Mouse (Mus musculus): ENCODE data around the gene Oas1c. TPM values are rescaled to one million over a fixed set of nuclear protein-coding genes. Genes with fewer than 3 reads are reported as not detected.
A peak's percentile ranks its signal among the peaks of the same experiment; 100 is the strongest.

Gene Oas1c
- 0.55 and 0.65 TPM in 2 replicates for polyA plus RNA-seq (2015; fragmentation: Nextera tagmentation; extraction: Ambion mirVana)

DNA sequence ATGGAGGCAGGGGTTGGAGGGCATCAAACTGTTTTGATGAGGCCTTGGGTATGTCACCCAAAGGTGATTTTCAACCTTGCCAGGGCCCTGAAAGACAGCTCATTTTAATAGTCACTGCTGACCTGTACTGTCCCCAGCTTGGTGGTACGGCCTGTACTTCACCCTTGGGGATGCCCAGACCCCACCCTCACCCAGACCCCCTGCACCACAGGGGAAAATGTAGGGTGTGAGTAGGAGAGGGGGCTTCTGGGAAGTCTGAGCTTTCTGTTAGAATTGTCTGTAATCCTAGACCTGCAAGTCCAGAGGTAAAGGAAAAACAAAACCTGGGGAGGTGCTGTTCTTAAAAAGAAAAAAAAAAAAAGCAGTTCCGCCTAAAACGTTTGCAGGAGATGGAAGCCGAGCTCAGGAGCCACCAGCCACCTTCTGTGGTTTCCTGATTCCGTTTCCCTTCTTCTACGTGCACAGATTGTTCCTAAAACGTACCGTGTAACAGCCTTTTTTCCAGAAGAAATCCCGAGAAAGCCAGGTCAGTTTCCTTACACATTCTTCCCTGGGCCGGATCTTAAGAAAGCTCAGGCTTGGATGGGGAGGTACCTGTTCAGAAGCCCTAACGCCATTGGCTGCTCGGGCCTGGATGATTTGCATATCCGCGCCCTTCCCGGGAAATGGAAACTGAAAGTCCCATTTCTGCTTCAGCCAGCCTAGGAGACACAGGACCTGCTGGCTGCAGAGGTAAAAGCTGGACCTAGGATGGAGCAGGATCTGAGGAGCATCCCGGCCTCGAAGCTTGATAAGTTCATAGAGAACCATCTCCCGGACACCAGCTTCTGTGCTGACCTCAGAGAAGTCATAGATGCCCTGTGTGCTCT, at the start of gene Oas1c:
Oas1c (minus strand) TSS at position 564 of the 869 bp plus-strand sequence.
- ATAC-seq (ENCODE audit: low FRiP score): peak; percentile 93
- H3K27ac ChIP-seq (replicated peaks): peak within 1 kb of the TSS; percentile 83
- 6% methylated on average over 18 of the region's 18 CpGs for WGBS
- peak within 1 kb of the TSS; percentile 37 for H3K4me3 ChIP-seq (replicated peaks)
- no peaks in the 10 kb centered on the region for H3K9me3 ChIP-seq (replicated peaks)
- peaks cover 15% of the 10 kb centered on the region for H3K4me1 ChIP-seq
- no peaks in the 10 kb centered on the region for H3K36me3 ChIP-seq
- peak within 1 kb of the TSS; percentile 61 for H3K4me2 ChIP-seq
- peak within 1 kb of the TSS; percentile 42 for H3K9ac ChIP-seq (replicated peaks)
- no peaks in the 10 kb centered on the region for H3K27me3 ChIP-seq (replicated peaks)

DNA sequence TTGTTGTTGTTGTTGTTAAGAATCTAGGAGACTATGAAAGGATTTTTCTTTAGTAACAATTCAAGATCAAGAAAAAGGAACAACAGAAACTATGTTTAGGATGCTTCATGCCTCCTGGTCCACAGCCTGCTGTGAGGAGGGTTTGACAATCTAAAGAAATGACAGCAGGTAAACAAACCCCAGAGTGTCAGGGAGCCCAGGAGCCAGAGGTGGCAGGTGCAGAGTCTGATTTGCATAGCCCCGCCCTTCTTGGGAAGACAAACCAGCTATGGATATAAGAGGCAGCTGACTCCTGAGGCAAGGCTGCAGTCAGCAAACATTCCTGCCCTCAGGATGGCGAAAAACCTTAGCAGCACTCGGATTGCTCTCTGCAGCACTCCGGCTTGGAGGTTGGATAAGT, 48.8 kb upstream of the Oas1c start, which contains the start of gene Oas1h:
Oas1h (plus strand) TSS at position 301 of the 400 bp plus-strand sequence.
- Histone ChIP-seq H3K4me2 (no peak within 1 kb of the TSS), H3K9me3 (replicated peaks) (no peaks in the 10 kb centered on the region), H3K4me3 (replicated peaks) (no peak within 1 kb of the TSS), H3K4me1 (no peaks in the 10 kb centered on the region), H3K9ac (replicated peaks) (no peak within 1 kb of the TSS), H3K27ac (replicated peaks) (no peak within 1 kb of the TSS), H3K27me3 (replicated peaks) (no peaks in the 10 kb centered on the region), H3K36me3 (no peaks in the 10 kb centered on the region)
- ATAC-seq (ENCODE audit: low FRiP score): no peak
- 51% methylated on average over 4 of the region's 4 CpGs for WGBS

DNA sequence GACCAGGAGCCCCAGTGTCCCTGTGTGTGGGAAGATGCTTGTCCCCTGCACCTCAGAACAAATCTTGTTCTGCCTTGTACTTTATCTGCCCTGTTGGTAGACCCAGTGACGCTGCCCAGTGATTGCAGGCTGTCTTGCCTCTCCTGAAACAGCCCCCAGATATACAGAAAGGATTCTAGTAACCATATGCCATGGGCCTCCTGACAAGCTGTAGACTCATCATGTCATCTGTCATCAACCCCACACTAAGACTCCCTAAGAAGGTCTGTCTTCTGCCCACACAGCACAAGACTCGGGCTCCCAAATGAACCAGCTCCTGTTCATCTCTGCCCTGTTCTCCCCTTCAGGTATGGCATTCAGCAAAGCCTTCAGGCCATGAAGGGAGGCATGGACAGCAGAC, 46.9 kb upstream of the Oas1c start:
- WGBS: 80% methylated on average over 2 of the region's 2 CpGs
- Histone ChIP-seq H3K9me3 (replicated peaks) (peaks cover 3% of the 10 kb centered on the region; the same call in 1 of the 2 replicates), H3K4me1 (no peaks in the 10 kb centered on the region), H3K4me2 (no peak overlapping the region), H3K27ac (replicated peaks) (no peak overlapping the region), H3K36me3 (no peaks in the 10 kb centered on the region), H3K9ac (replicated peaks) (no peak overlapping the region), H3K27me3 (replicated peaks) (no peaks in the 10 kb centered on the region), H3K4me3 (replicated peaks) (no peak overlapping the region)
- ATAC-seq (ENCODE audit: low FRiP score): no peak

DNA sequence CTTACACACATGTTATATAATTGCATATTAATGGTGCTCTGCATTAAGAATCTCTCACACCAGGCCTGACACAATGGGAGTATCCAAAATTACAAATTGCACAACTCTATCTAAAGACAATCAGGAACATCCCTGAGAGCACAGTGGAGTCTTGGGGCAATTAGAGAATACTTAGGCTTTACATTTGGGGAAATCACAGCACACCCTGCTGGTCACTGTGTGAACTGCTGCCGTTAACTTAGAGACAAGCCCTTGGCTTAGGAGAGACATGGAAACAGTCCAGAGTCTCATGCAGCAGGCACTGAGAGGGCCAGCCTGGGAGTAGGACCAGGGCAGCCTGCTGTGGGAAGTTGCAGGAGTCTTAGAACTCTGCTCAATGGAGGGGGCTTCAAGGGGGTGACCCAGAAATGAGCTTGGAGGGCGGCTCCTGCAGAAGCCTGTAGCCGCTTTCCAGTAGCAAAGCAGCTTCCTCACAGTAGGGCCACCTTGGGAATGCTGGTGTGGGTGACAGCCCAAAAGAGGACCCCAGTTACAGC, 37.4 kb upstream of the Oas1c start:
- no peaks in the 10 kb centered on the region for H3K27me3 ChIP-seq (replicated peaks)
- ATAC-seq (ENCODE audit: low FRiP score): no peak
- H3K9ac ChIP-seq (replicated peaks): no peak overlapping the region
- H3K4me3 ChIP-seq (replicated peaks): no peak overlapping the region
- H3K36me3 ChIP-seq: no peaks in the 10 kb centered on the region
- WGBS: 65% methylated on average over 3 of the region's 3 CpGs
- no peak overlapping the region for H3K4me2 ChIP-seq
- no peaks in the 10 kb centered on the region for H3K4me1 ChIP-seq
- H3K27ac ChIP-seq (replicated peaks): no peak overlapping the region
- H3K9me3 ChIP-seq (replicated peaks): peaks cover 4% of the 10 kb centered on the region; the same call in 1 of the 2 replicates

DNA sequence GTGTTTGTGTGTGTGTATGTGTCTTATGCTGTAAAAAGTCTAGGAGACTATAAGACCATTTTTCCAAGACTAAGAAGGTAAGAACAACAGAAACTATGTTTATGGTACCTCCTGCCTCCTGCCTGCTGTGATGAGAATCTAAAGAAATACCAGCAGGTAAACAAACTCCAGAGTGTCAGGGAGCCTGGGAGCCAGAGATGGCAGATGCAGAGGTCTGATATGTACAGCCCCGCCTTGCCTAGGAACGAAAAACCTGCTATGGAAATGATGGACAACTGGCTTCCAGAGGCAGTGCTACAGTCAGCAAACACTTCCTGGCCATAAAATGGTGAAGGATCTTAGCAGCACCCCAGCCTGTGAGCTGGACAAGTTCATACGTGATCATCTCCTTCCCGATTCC, 34.8 kb upstream of the Oas1c start, which contains the start of gene Oas1f:
Oas1f (plus strand) TSS at position 301 of the 400 bp plus-strand sequence.
- no peak within 1 kb of the TSS for H3K9ac ChIP-seq (replicated peaks)
- H3K4me1 ChIP-seq: no peaks in the 10 kb centered on the region
- H3K27me3 ChIP-seq (replicated peaks): no peaks in the 10 kb centered on the region
- no peak within 1 kb of the TSS for H3K4me3 ChIP-seq (replicated peaks)
- ATAC-seq (ENCODE audit: low FRiP score): no peak
- no peaks in the 10 kb centered on the region for H3K9me3 ChIP-seq (replicated peaks)
- 85% methylated on average over 4 of the region's 4 CpGs for WGBS
- no peaks in the 10 kb centered on the region for H3K36me3 ChIP-seq
- no peak within 1 kb of the TSS for H3K27ac ChIP-seq (replicated peaks)
- H3K4me2 ChIP-seq: no peak within 1 kb of the TSS

DNA sequence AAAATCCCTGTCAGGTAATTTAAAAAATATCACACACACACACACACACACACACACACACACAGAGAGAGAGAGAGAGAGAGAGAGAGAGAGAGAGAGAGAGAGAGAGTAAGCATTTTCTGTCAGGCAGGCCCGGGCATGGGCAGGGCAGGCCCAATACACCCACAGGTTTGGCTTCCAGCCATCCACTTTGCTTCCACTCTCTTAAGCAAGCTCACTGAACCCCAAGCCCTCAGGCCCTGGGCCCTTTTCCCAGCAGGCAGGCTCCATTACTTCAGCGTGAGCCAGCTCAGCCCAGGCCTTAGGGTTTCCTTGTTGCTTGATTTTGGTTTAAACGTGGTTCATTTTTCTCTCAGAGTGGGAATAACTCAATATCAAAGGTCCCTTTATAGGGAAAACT, 32.4 kb upstream of the Oas1c start:
- Histone ChIP-seq H3K4me2 (no peak overlapping the region), H3K36me3 (no peaks in the 10 kb centered on the region), H3K4me3 (replicated peaks) (no peak overlapping the region), H3K27ac (replicated peaks) (no peak overlapping the region), H3K9ac (replicated peaks) (no peak overlapping the region), H3K4me1 (no peaks in the 10 kb centered on the region), H3K27me3 (replicated peaks) (no peaks in the 10 kb centered on the region), H3K9me3 (replicated peaks) (no peaks in the 10 kb centered on the region)
- 72% methylated on average over 3 of the region's 3 CpGs for WGBS
- no peak for ATAC-seq (ENCODE audit: low FRiP score)

DNA sequence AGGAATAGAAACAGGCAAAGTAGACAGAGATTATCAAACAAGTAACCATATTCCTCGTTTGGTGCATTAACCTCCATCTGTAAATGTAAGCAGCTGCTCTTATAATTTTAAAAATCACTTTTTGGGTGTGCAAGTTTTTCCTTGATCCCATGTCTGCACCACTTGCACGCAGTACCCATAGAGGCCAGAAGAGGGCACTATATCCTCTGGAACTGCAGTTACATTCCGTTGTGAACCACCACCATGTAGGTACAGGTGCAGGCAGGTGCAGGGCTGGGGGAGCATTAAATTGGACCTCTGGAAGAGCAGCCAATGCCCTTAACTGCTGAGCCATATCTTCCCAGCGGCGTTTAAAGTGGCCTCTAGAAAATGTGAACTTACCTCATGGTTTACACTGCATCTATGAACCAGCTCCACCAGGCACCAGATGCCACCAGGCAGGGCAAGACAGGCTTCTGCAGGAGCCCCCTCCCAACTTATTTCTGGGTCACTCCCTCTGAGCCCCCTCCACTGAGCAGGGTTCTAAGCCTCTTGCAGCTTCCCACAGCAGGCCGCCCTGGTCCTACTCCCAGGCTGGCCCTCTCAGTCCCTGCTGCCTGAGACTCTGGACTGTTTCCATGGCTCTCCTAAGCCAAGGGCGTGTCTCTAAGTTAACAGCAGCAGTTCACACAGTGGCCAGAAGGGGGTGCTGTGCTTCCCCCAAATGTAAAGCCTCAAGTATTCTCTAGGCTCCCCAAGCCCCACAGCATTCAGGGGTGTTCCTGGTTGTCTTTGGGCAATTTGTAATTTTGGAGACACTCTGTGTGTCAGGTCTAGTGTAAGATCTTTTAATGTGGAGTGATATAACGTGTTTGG, 24.6 kb upstream of the Oas1c start:
- no peaks in the 10 kb centered on the region for H3K36me3 ChIP-seq
- H3K4me3 ChIP-seq (replicated peaks): no peak overlapping the region
- no peaks in the 10 kb centered on the region; the same call in 1 of the 2 replicates for H3K4me1 ChIP-seq
- WGBS: 6% methylated on average over 8 of the region's 8 CpGs
- no peak overlapping the region for H3K27ac ChIP-seq (replicated peaks)
- ATAC-seq (ENCODE audit: low FRiP score): no peak
- no peak overlapping the region for H3K4me2 ChIP-seq
- H3K9me3 ChIP-seq (replicated peaks): no peaks in the 10 kb centered on the region
- peaks cover 18% of the 10 kb centered on the region; the same call in 1 of the 2 replicates for H3K27me3 ChIP-seq (replicated peaks)
- no peak overlapping the region for H3K9ac ChIP-seq (replicated peaks)

DNA sequence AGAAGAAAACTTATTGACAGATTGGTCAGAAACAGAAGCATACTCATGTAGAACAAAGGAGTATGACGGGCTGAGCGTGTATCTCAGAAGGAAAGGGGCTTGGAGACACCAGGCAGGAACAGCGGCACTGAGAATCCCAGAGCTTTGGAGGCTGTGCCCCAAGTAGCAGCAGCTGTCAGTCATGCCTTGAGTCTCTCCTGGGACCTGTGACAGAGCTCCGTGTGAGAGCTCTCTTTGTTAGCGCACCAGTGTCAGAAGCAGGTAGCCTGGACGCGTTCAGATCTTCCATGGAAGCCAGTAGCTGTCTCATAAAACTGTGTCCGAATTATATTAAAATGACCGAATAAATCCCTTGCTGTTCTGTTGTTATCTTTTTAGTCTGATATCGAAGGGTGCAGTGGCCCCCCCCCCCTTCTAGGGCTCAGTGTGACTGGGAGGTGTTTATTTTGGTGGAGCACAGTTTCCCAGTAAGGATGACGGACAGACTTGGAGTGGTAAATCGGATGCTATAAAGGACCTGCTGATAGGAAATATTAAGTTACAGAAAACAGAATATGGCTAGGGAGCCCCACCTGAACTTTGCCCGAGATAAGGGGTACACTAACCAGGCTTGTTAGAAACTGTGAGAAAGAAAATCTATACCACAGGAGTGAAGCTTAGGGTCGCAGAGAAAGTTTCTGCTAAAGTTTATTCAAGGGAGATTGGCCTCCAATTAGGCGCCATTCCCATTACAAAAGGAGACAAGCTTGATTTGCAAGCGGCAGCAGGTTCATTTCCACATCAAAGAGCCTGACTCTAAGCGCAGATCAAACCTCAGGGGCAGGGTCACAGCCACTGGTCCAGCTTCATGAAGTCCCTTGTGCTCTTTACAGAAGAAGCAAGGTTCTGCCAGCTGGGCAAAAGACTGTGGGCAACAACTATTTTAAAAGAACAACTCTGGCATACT, 21.3 kb upstream of the Oas1c start:
- Histone ChIP-seq H3K27me3 (replicated peaks) (peaks cover 18% of the 10 kb centered on the region; the same call in 1 of the 2 replicates), H3K4me2 (peak overlapping the region; percentile 17; the same call in 1 of the 2 replicates), H3K36me3 (no peaks in the 10 kb centered on the region), H3K4me3 (replicated peaks) (no peak overlapping the region), H3K4me1 (no peaks in the 10 kb centered on the region; the same call in 1 of the 2 replicates), H3K27ac (replicated peaks) (no peak overlapping the region), H3K9ac (replicated peaks) (no peak overlapping the region), H3K9me3 (replicated peaks) (no peaks in the 10 kb centered on the region)
- no peak for ATAC-seq (ENCODE audit: low FRiP score)
- WGBS: 12% methylated on average over 17 of the region's 17 CpGs

DNA sequence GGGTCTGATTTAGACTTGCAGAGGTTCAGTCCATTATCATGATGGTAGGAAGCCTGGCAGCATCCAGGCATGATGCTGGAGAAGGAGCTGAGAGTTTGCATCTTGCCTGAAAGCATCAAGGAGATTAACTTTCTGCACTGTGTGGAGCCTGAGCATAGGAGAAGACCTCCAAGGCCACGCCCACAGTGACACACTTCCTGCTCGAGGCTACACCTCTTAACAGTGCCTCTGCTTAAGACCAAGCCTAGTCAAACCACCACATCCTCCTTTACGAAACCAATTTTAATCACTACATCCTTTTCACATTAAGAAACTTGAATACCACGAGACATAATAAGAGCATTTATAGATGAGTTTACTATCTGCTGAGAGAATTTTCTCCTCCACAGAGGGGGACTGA, 18.7 kb upstream of the Oas1c start:
- Histone ChIP-seq H3K27me3 (replicated peaks) (0 out of 2 replicates have a peak, but pooled peaks cover 12% of the 10 kb centered on the region), H3K4me2 (no peak overlapping the region), H3K9ac (replicated peaks) (no peak overlapping the region), H3K4me3 (replicated peaks) (no peak overlapping the region), H3K4me1 (no peaks in the 10 kb centered on the region; the same call in 1 of the 2 replicates), H3K9me3 (replicated peaks) (no peaks in the 10 kb centered on the region), H3K36me3 (no peaks in the 10 kb centered on the region), H3K27ac (replicated peaks) (no peak overlapping the region)
- no peak for ATAC-seq (ENCODE audit: low FRiP score)
- 86% methylated on average over 4 of the region's 4 CpGs for WGBS

DNA sequence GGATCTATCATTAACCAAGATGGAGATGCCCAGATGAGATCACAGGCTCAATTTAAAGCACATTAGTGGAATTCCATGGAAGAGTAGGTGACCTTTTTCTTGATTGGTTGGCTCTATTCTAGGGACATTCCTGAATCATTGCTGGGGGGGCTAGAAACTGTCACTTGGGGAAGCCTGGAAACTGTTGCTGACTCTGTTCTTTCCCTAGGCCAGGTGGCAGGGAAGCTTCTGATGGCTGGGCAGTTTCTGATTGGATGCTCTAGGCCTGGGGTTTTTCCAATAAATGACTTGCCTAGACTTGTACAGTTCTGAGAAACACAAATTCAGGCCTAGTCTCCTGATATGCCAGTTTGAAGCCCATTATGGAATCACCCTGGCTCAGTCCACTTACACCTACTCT, 6.7 kb upstream of the Oas1c start:
- Histone ChIP-seq H3K36me3 (no peaks in the 10 kb centered on the region), H3K9me3 (replicated peaks) (peaks cover 4% of the 10 kb centered on the region; the same call in 1 of the 2 replicates), H3K4me1 (no peaks in the 10 kb centered on the region), H3K4me3 (replicated peaks) (no peak overlapping the region), H3K9ac (replicated peaks) (no peak overlapping the region), H3K27me3 (replicated peaks) (no peaks in the 10 kb centered on the region), H3K27ac (replicated peaks) (no peak overlapping the region), H3K4me2 (no peak overlapping the region)
- no peak for ATAC-seq (ENCODE audit: low FRiP score)

Data from neural tube, embryonic 15.5 days (tissue).